Mouse (Mus musculus): ENCODE data around the gene Reck. TPM values are rescaled to one million over a fixed set of nuclear protein-coding genes. Genes with fewer than 3 reads are reported as not detected.

The Reck gene
- total and polyA plus RNA-seq, 3 experiments, result 0.12 to 0.60 TPM; not detected in 1

DNA sequence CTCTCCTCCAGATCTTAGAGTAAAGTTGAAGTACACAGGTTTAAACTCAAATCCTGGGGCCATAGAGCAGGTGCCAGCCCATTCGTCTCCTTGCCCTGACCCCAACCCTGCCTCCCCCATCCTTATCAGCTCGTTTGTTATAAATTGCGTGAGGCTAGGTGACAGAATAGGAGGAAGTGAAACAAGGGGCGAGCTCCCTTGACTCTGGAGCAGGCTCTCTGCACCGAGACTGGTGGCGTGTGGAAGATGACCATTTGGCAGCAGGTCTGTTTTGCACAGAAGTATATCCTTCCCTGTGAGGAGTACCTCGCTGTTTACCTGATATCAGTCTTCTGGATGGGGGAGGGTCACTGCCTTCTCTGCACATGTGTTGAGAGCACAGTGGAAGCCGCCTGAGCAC is 23.9 kb downstream of the Reck start:
- 0 out of 4 replicates have a peak overlapping the region, but pooled peaks of 1 of the 2 experiments have one; percentile 11 for H3K4me3 ChIP-seq (ENCODE audit: control insufficient read depth in 1 of 2, insufficient read depth in 1 of 2, low read depth in 2 of 2, low read length in 2 of 2)
- no peaks in the 10 kb centered on the region for H3K27me3 ChIP-seq (ENCODE audit: control insufficient read depth in 1 of 2, insufficient read depth in 2 of 2, low read length in 2 of 2)
- no peaks in the 10 kb centered on the region for H3K9me3 ChIP-seq (replicated peaks; ENCODE audit: insufficient read depth, low read length)
- TF ChIP-seq GATA1 (IDR thresholded peaks at IDR 0.05; ENCODE audit: low read depth, low read length) (peak; percentile 37; the same call in 1 of the 2 replicates), EP300 (IDR thresholded peaks at IDR 0.05; ENCODE audit: low read depth in 1 of 2, low read length in 2 of 2) (0 out of 4 replicates have a peak, but pooled peaks have one; percentile 12), E2F4 (IDR thresholded peaks at IDR 0.05; ENCODE audit: borderline replicate concordance, low read depth, low read length) (no peak)
- H3K79me2 ChIP-seq (ENCODE audit: control insufficient read depth, insufficient read depth, low read length, poor library complexity), result no peaks in the 10 kb centered on the region
- peaks cover 0 to 6% of the 10 kb centered on the region in 2 experiments; a peak in 1 of 4 replicates for H3K36me3 ChIP-seq (ENCODE audit: control insufficient read depth in 1 of 2, insufficient read depth in 2 of 2, low read length in 2 of 2)
- H3K4me1 ChIP-seq (ENCODE audit: control insufficient read depth in 1 of 2, insufficient read depth in 2 of 2, low read length in 2 of 2), result peaks cover 0 to 8% of the 10 kb centered on the region in 2 experiments; a peak in 2 of 4 replicates
- no peak overlapping the region for H3K27ac ChIP-seq (ENCODE audit: control insufficient read depth, low read depth, low read length)
- H3K9ac ChIP-seq (ENCODE audit: control insufficient read depth, low read depth, low read length, poor library complexity, severe bottlenecking), result no peak overlapping the region
- peak; percentile 42 for DNase-seq (ENCODE audit: low read depth, low spot score)

DNA sequence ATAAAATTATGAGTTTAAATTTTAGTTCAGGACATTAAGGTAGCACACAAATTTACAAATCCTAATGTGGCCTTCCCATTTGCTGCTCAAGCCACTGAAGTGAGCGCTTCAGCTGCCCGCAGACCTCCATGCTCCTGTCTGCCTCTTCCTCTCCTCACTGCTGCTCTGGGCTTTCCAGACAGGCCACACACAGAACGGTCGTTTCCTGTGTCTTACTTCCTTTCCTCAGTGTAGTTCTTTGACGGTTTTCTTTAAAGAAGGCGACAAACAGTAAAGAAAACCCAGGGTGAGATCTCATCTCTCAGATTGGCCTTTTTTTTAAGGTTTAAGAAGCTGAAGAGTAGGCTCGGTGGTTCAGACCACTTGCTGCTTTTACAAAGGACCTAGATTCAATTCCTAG is 28.4 kb downstream of the Reck start:
- Histone ChIP-seq H3K4me1 (ENCODE audit: control insufficient read depth in 1 of 2, insufficient read depth in 2 of 2, low read length in 2 of 2) (peaks cover 0 to 8% of the 10 kb centered on the region in 2 experiments; a peak in 2 of 4 replicates), H3K4me3 (ENCODE audit: control insufficient read depth in 1 of 2, insufficient read depth in 1 of 2, low read depth in 2 of 2, low read length in 2 of 2) (no peak overlapping the region), H3K27ac (ENCODE audit: control insufficient read depth, low read depth, low read length) (no peak overlapping the region), H3K79me2 (ENCODE audit: control insufficient read depth, insufficient read depth, low read length, poor library complexity) (no peaks in the 10 kb centered on the region), H3K27me3 (ENCODE audit: control insufficient read depth in 1 of 2, insufficient read depth in 2 of 2, low read length in 2 of 2) (no peaks in the 10 kb centered on the region), H3K36me3 (ENCODE audit: control insufficient read depth in 1 of 2, insufficient read depth in 2 of 2, low read length in 2 of 2) (peaks cover 0 to 6% of the 10 kb centered on the region in 2 experiments; a peak in 1 of 4 replicates), H3K9ac (ENCODE audit: control insufficient read depth, low read depth, low read length, poor library complexity, severe bottlenecking) (no peak overlapping the region), H3K9me3 (replicated peaks; ENCODE audit: insufficient read depth, low read length) (no peaks in the 10 kb centered on the region)
- no peak for DNase-seq (ENCODE audit: low read depth, low spot score)
- no peak for TF ChIP-seq RAD21 (IDR thresholded peaks at IDR 0.05; ENCODE audit: low read depth, low read length)
- TF ChIP-seq CHD2 (IDR thresholded peaks at IDR 0.05; ENCODE audit: low read length), result no peak
- TF ChIP-seq GATA1 (IDR thresholded peaks at IDR 0.05; ENCODE audit: low read depth, low read length), result no peak
- no peak for TF ChIP-seq SMC3 (IDR thresholded peaks at IDR 0.05; ENCODE audit: low read depth, low read length)
- no peak for TF ChIP-seq USF2 (IDR thresholded peaks at IDR 0.05; ENCODE audit: borderline replicate concordance in 1 of 2, insufficient read depth in 1 of 2, low read depth in 1 of 2, low read length in 2 of 2)
- no peak for TF ChIP-seq CHD1 (IDR thresholded peaks at IDR 0.05; ENCODE audit: low read depth, low read length)
- TF ChIP-seq ZKSCAN1 (IDR thresholded peaks at IDR 0.05; ENCODE audit: low read depth, low read length), result no peak
- TF ChIP-seq HCFC1 (IDR thresholded peaks at IDR 0.05; ENCODE audit: low read depth, low read length), result no peak
- TF ChIP-seq ETS1 (IDR thresholded peaks at IDR 0.05; ENCODE audit: low read depth, low read length), result no peak
- TF ChIP-seq ZC3H11A (IDR thresholded peaks at IDR 0.05; ENCODE audit: low read depth, low read length), result no peak
- no peak for TF ChIP-seq TBP (IDR thresholded peaks at IDR 0.05; ENCODE audit: low read depth, low read length)
- TF ChIP-seq E2F4 (IDR thresholded peaks at IDR 0.05; ENCODE audit: borderline replicate concordance, low read depth, low read length), result no peak

DNA sequence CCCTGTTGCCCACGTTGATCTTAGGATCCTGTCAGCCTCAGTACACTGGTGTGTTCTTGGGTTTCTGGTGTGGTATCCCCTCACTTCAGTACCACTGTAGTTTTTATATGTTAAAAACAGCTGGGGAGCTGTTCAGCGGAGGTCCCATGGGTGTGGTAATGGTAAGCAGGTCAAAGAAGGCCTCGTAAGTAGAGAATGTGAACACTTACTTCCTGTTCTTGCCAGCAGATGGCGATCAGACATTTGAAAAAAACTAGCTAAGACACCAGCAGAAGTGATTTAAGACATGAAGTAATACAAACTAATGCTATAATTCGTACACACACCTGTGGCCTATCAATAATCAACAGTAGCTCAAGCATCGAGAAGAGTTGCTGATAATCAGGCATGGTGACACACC is 31.1 kb downstream of the Reck start:
- Histone ChIP-seq H3K9ac (ENCODE audit: control insufficient read depth, low read depth, low read length, poor library complexity, severe bottlenecking) (no peak overlapping the region), H3K79me2 (ENCODE audit: control insufficient read depth, insufficient read depth, low read length, poor library complexity) (no peaks in the 10 kb centered on the region), H3K27me3 (ENCODE audit: control insufficient read depth in 1 of 2, insufficient read depth in 2 of 2, low read length in 2 of 2) (no peaks in the 10 kb centered on the region), H3K27ac (ENCODE audit: control insufficient read depth, low read depth, low read length) (no peak overlapping the region), H3K36me3 (ENCODE audit: control insufficient read depth in 1 of 2, insufficient read depth in 2 of 2, low read length in 2 of 2) (no peaks in the 10 kb centered on the region; a peak in 1 of 4 replicates), H3K9me3 (replicated peaks; ENCODE audit: insufficient read depth, low read length) (no peaks in the 10 kb centered on the region), H3K4me1 (ENCODE audit: control insufficient read depth in 1 of 2, insufficient read depth in 2 of 2, low read length in 2 of 2) (no peaks in the 10 kb centered on the region), H3K4me3 (ENCODE audit: control insufficient read depth in 1 of 2, insufficient read depth in 1 of 2, low read depth in 2 of 2, low read length in 2 of 2) (no peak overlapping the region)
- peak; percentile 81 for DNase-seq (ENCODE audit: low read depth, low spot score)
- TF ChIP-seq NELFE (IDR thresholded peaks at IDR 0.05; ENCODE audit: low read depth, low read length) (no peak), E2F4 (IDR thresholded peaks at IDR 0.05; ENCODE audit: borderline replicate concordance, low read depth, low read length) (no peak), MYB (IDR thresholded peaks at IDR 0.05; ENCODE audit: low read depth, low read length) (no peak), GABPA (IDR thresholded peaks at IDR 0.05; ENCODE audit: low read depth, low read length) (no peak), SMC3 (IDR thresholded peaks at IDR 0.05; ENCODE audit: low read depth, low read length) (peak; percentile 93), TAL1 (IDR thresholded peaks at IDR 0.05; ENCODE audit: low read length) (no peak), TCF12 (IDR thresholded peaks at IDR 0.05; ENCODE audit: low read depth, low read length) (no peak), UBTF (IDR thresholded peaks at IDR 0.05; ENCODE audit: borderline replicate concordance, insufficient read depth, low read depth, low read length) (no peak), ZMIZ1 (IDR thresholded peaks at IDR 0.05; ENCODE audit: low read depth, low read length) (no peak), ZNF384 (IDR thresholded peaks at IDR 0.05; ENCODE audit: low read depth, low read length) (peak; percentile 62), CTCF (IDR thresholded peaks at IDR 0.05 in 2 of 3, conservative IDR thresholded peaks at IDR 0.05 in 1 of 3; ENCODE audit: control insufficient read depth in 1 of 3, insufficient read depth in 1 of 3, low read depth in 2 of 3, low read length in 3 of 3, poor library complexity in 1 of 3, severe bottlenecking in 1 of 3) (peak; percentile 23 to 88 (median 58); a peak in 5 of 6 replicates), POLR2A (IDR thresholded peaks at IDR 0.05; ENCODE audit: control insufficient read depth in 1 of 2, insufficient read depth in 1 of 2, low read depth in 1 of 2, low read length in 2 of 2, poor library complexity in 1 of 2) (no peak), JUND (IDR thresholded peaks at IDR 0.05; ENCODE audit: low read depth, low read length) (no peak), HCFC1 (IDR thresholded peaks at IDR 0.05; ENCODE audit: low read depth, low read length) (no peak), POLR2AphosphoS5 (IDR thresholded peaks at IDR 0.05; ENCODE audit: borderline replicate concordance, low read depth, low read length) (no peak), RAD21 (IDR thresholded peaks at IDR 0.05; ENCODE audit: low read depth, low read length) (peak; percentile 92), ETS1 (IDR thresholded peaks at IDR 0.05; ENCODE audit: low read depth, low read length) (no peak)

Data from MEL (cell line).